Mouse (Mus musculus) heart, postnatal 36 days (tissue): ENCODE measurements around the gene Orm2. TPM values are rescaled to one million over a fixed set of nuclear protein-coding genes. Genes with fewer than 3 reads are reported as not detected.

Source experiments
- DNase-seq, 2 experiments: peaks; one replicate each; pipeline ENCODE4 v3.0.0; 2021 to 2022
- intact Hi-C: fragments of 180-260 bp; cut with DNase I; formaldehyde crosslinking; loops from one replicate; pipeline ENCODE4 v1.15.1; 2025
- total RNA-seq, 2 experiments: library from RNA; stranded (reverse); gene quantifications; 2 replicates each; pipeline ENCODE4 v1.2.3; 2021

Gene Orm2
- not detected for total RNA-seq

GRCm38 (mm10) chr4:63362150-63362549 lies at the start of gene Orm2:
Gene Orm2, plus strand, starts transcription at chr4:63362449.
- peak; percentile 45 to 53 for DNase-seq
- intact Hi-C loops: no loop called here

- no peak for DNase-seq
- intact Hi-C loops: no loop called here
Measured at GRCm38 (mm10) chr4:63314063-63314462, 48.2 kb upstream of the Orm2 start.

- intact Hi-C loops: no loop called here
- DNase-seq: peak; percentile 32 to 48
Measured at GRCm38 (mm10) chr4:63316076-63316746, 46.0 kb upstream of the Orm2 start.

- intact Hi-C loops: loop anchor here (1.0 to 2.0 kb wide), 3 partner anchors 104 to 161 kb away; no protein-coding TSS in a partner anchor
- DNase-seq: peak; percentile 70 to 81
Measured at GRCm38 (mm10) chr4:63319566-63319965, 42.7 kb upstream of the Orm2 start.

- DNase-seq: no peak
- intact Hi-C loops: no loop called here
Measured at GRCm38 (mm10) chr4:63323275-63323815, 38.9 kb upstream of the Orm2 start.

GRCm38 (mm10) chr4:63333403-63333802 lies 28.8 kb upstream of the Orm2 start:
- intact Hi-C loops: no loop called here
- no peak for DNase-seq

- DNase-seq: no peak
Measured at GRCm38 (mm10) chr4:63338414-63339076, 23.7 kb upstream of the Orm2 start.

GRCm38 (mm10) chr4:63342491-63342890 lies 19.8 kb upstream of the Orm2 start:
- DNase-seq: no peak
- intact Hi-C loops: no loop called here

More at GRCm38 (mm10) chr4:63338414-63339076, 23.7 kb upstream of the Orm2 start:
- intact Hi-C loops: no loop called here

- DNase-seq: no peak
- intact Hi-C loops: no loop called here
Measured at GRCm38 (mm10) chr4:63343608-63344007, 18.6 kb upstream of the Orm2 start.

GRCm38 (mm10) chr4:63344295-63344694 lies 18.0 kb upstream of the Orm2 start, which contains the start of gene Orm1:
Gene Orm1, plus strand, starts transcription at chr4:63344560.
- DNase-seq: no peak
- intact Hi-C loops: no loop called here

GRCm38 (mm10) chr4:63345261-63345660 lies 17.0 kb upstream of the Orm2 start:
- intact Hi-C loops: no loop called here
- no peak for DNase-seq

- no peak for DNase-seq
- intact Hi-C loops: no loop called here
Measured at GRCm38 (mm10) chr4:63346659-63347058, 15.6 kb upstream of the Orm2 start.

GRCm38 (mm10) chr4:63348524-63348923 lies 13.7 kb upstream of the Orm2 start:
- intact Hi-C loops: no loop called here
- no peak for DNase-seq

GRCm38 (mm10) chr4:63355877-63356665 lies 6.2 kb upstream of the Orm2 start, which contains the start of gene Orm3:
Gene Orm3, plus strand, starts transcription at chr4:63356162.
- peak; percentile 35 to 43 for DNase-seq
- intact Hi-C loops: no loop called here

GRCm38 (mm10) chr4:63356981-63357570 lies 5.2 kb upstream of the Orm2 start:
- DNase-seq: no peak

GRCm38 (mm10) chr4:63359861-63360260 lies 2.4 kb upstream of the Orm2 start:
- DNase-seq: no peak
- intact Hi-C loops: no loop called here

More at GRCm38 (mm10) chr4:63356981-63357570, 5.2 kb upstream of the Orm2 start:
- intact Hi-C loops: no loop called here

- DNase-seq: peak; percentile 87 to 95
- intact Hi-C loops: loop anchor here (2.0 to 5.0 kb wide), 2 partner anchors 114 to 580 kb away; no protein-coding TSS in a partner anchor
Measured at GRCm38 (mm10) chr4:63368577-63368976, 6.3 kb downstream of the Orm2 start.

GRCm38 (mm10) chr4:63370897-63371296 lies 8.6 kb downstream of the Orm2 start:
- intact Hi-C loops: loop anchor here (10.0 kb wide), 1 partner anchor 474 kb away; no protein-coding TSS in a partner anchor
- DNase-seq: no peak

- peak in 1 of 2 experiments; percentile 45 for DNase-seq
- intact Hi-C loops: loop anchor here (10.0 kb wide), 1 partner anchor 473 kb away; no protein-coding TSS in a partner anchor
Measured at GRCm38 (mm10) chr4:63371890-63372289, 9.6 kb downstream of the Orm2 start.

- DNase-seq: no peak
- intact Hi-C loops: loop anchor here (10.0 kb wide), 1 partner anchor 471 kb away; no protein-coding TSS in a partner anchor
Measured at GRCm38 (mm10) chr4:63373404-63373803, 11.2 kb downstream of the Orm2 start.
